In the genomic region with DNA sequence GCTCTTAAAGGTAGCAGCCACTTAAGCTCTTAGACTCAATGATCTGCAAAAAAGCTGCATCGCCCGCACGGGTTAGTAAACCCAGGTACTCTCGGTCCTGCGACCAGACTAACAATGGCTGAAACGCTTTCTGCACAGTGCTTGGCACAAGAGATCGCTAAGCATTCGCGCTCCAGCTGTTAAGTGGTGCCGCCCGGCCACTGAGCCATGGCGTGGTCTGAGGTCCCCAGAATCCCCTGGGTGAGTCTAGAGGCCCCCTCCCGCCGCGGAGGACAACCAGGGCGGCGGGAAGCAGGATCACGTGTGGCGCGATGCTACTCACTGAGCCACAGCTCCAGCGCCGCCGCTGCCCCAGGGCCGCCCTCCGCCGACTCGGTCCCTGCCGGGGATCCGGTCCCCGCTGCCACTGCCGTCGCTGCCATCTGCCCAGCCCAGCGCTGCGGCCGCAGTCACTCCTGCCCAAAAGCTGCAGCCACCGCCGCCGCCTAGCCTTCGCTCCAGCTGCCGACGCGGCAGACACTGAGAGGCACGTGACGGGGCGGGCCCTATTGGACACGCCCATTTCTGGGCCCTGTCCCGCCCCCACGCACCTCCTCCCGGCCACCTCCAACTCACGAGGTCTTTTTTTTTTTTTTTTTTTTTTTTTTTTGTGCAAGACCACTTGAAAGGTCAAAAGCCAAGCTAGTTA, we compare ENCODE assay signal across 8 mouse cellular contexts. TPM values are rescaled to one million over a fixed set of nuclear protein-coding genes. Genes with fewer than 3 reads are reported as not detected.
DNase-seq lines count a peak whose midpoint lies in the region; ATAC-seq and TF ChIP-seq lines count a peak whose summit lies in the region.

A gene (minus strand): TSS at position 556 of the 688 bp plus-strand sequence.

- ATAC-seq in Patski = peak; percentile 70
- ATAC-seq in hindbrain, embryonic 14.5 days (ENCODE audit: low FRiP score) = peak; percentile 87

- H3K4me1 ChIP-seq in hindbrain, embryonic 14.5 days (replicated peaks; ENCODE audit: control insufficient read depth, insufficient read depth, low read length) = peaks cover 23% of the 10 kb centered on the region

- H3K9me3 ChIP-seq in hindbrain, embryonic 14.5 days (ENCODE audit: control insufficient read depth, low read length) = no peaks in the 10 kb centered on the region

- H3K36me3 ChIP-seq in hindbrain, embryonic 14.5 days (replicated peaks; ENCODE audit: control insufficient read depth, insufficient read depth) = peaks cover 4% of the 10 kb centered on the region; the same call in 1 of the 2 replicates

- peak within 1 kb of the TSS; percentile 69 for H3K4me2 ChIP-seq in hindbrain, embryonic 14.5 days (replicated peaks)

- in situ Hi-C loops in Patski (cut with MboI; ENCODE audit: low pct_unique_long_range_greater_than_20kb) = no loop called here

- CTCF ChIA-PET in Patski (lab: Charles Lee) = interaction anchor here (1.1 to 1.5 kb wide), 3 partner anchors 10 to 20 kb away, joined by 3 to 4 read pairs (median 3); no protein-coding TSS in a partner anchor

- H3K4me3 ChIP-seq in hindbrain, embryonic 14.5 days (replicated peaks; ENCODE audit: low read length) = peak within 1 kb of the TSS; percentile 71

- WGBS in hindbrain, embryonic 14.5 days = 0% methylated on average over 49 of the region's 50 CpGs

- H3K27me3 ChIP-seq in Patski = no peaks in the 10 kb centered on the region
- no peaks in the 10 kb centered on the region for H3K27me3 ChIP-seq in hindbrain, embryonic 14.5 days (ENCODE audit: control insufficient read depth, insufficient read depth, low read length)

- POLR2A ChIA-PET in Patski (lab: Charles Lee) = interaction anchor here (0.6 to 1.1 kb wide), 6 partner anchors 13 to 1081 kb away, joined by 3 to 6 read pairs (median 3); no protein-coding TSS in a partner anchor

- peak within 1 kb of the TSS; percentile 79 for H3K9ac ChIP-seq in hindbrain, embryonic 14.5 days

- no peak for TF ChIP-seq CTCF in Patski (IDR thresholded peaks at IDR 0.05)

- H3K27ac ChIP-seq in hindbrain, embryonic 14.5 days = peak within 1 kb of the TSS; percentile 90

- peak; percentile 25 for DNase-seq in Patski (ENCODE audit: low read depth, low spot score)
- peak; percentile 90 for DNase-seq in cerebellum, postnatal 14 days
- DNase-seq in frontal cortex, postnatal 25 days (ENCODE audit: low spot score in 2 of 2) = peak; percentile 67 to 76
- peak; percentile 90 for DNase-seq in hindbrain, embryonic 14.5 days (ENCODE audit: low spot score)
- peak; percentile 81 for DNase-seq in left cerebral cortex, adult 11 months (ENCODE audit: low spot score)
- DNase-seq in lung, postnatal 4 days = peak; percentile 90 to 94
- DNase-seq in retina, postnatal 7 days (ENCODE audit: low read depth, low spot score) = peak; percentile 65
- peak; percentile 79 for DNase-seq in urinary bladder, adult 2 months (ENCODE audit: low spot score)

RNA-seq across cellular contexts. Expression of the gene that starts here (rescaled TPM):
- 37.6 TPM for polyA plus RNA-seq in Patski (2021)
- polyA plus RNA-seq in hindbrain, embryonic 14.5 days (2014; fragmentation: Nextera tagmentation; extraction: Ambion mirVana) = 33.2 and 44.3 TPM in 2 replicates
- 62.1 and 62.7 TPM in 2 replicates for polyA plus RNA-seq in urinary bladder, adult 2 months (2012; rRNA removed)

Comparison
In these comparisons a context has a peak if more than half of its experiments do, and no peak if none do; other contexts are left out.
1. Peak in every context shown above with its lines: DNase-seq, ATAC-seq, H3K4me3 ChIP-seq and H3K27ac ChIP-seq.
2. DNase-seq: peak in every context shown above with its lines; median percentile 92 in lung, postnatal 4 days; 90 in cerebellum, postnatal 14 days; 90 in hindbrain, embryonic 14.5 days; 81 in left cerebral cortex, adult 11 months; 79 in urinary bladder, adult 2 months; 72 in frontal cortex, postnatal 25 days; 65 in retina, postnatal 7 days; 25 in Patski.